Mouse (Mus musculus) heart, embryonic 13.5 days (tissue): ENCODE measurements around the gene Rufy1. TPM values are rescaled to one million over a fixed set of nuclear protein-coding genes. Genes with fewer than 3 reads are reported as not detected.

ENCODE experiments used
- ATAC-seq: fragments of 200-750 bp; cut with Nextera tagmentation; 2 replicates; pipeline ENCODE4 v1.8.0; 2017; ENCODE audit warnings: moderate TSS enrichment; ENCODE audit not compliant: insufficient number of reproducible peaks, low FRiP score, low TSS enrichment; ENCODE audit errors: extremely low read depth
- H3K27ac ChIP-seq: fragments of 300-500 bp; sonication (generic); replicated peaks from 2 replicates; pipeline ENCODE4 v1.5.1; 2015; ENCODE audit warnings: moderate library complexity, mild to moderate bottlenecking, inconsistent platforms
- H3K27me3 ChIP-seq: fragments of 300-500 bp; sonication (generic); replicated peaks from 2 replicates; pipeline ENCODE4 v1.6.1; 2015; ENCODE audit warnings: mild to moderate bottlenecking, inconsistent platforms
- H3K36me3 ChIP-seq: fragments of 300-500 bp; sonication (generic); 2 replicates; pipeline ENCODE4 v1.6.1; 2015; ENCODE audit warnings: mild to moderate bottlenecking, inconsistent platforms
- H3K4me1 ChIP-seq: fragments of 300-500 bp; sonication (generic); 2 replicates; pipeline ENCODE4 v1.6.1; 2015; ENCODE audit warnings: inconsistent platforms
- H3K4me2 ChIP-seq: fragments of 300-500 bp; sonication (generic); 2 replicates; pipeline ENCODE4 v1.6.1; 2015; ENCODE audit warnings: inconsistent platforms, mild to moderate bottlenecking, moderate library complexity
- H3K4me3 ChIP-seq: fragments of 300-500 bp; sonication (generic); 2 replicates; pipeline ENCODE4 v1.5.1; 2015; ENCODE audit warnings: moderate library complexity, mild to moderate bottlenecking, inconsistent platforms
- H3K9ac ChIP-seq: fragments of 300-500 bp; sonication (generic); 2 replicates; pipeline ENCODE4 v1.6.1; 2015; ENCODE audit warnings: inconsistent platforms, mild to moderate bottlenecking, moderate library complexity
- H3K9me3 ChIP-seq: fragments of 300-500 bp; sonication (generic); 2 replicates; pipeline ENCODE4 v1.6.1; 2016; ENCODE audit warnings: inconsistent platforms
- WGBS: fragments of 180-500 bp; shearing (Covaris S2); methylation state at CpG from one replicate; pipeline ENCODE4 v1.1.7; 2015; ENCODE audit warnings: mixed read lengths; 5-methylcytosine and 5-hydroxymethylcytosine counted together
- polyA plus RNA-seq: library from polyadenylated mRNA; unstranded; fragments of >200 nt; fragmentation: Nextera tagmentation; extraction: Ambion mirVana; gene quantifications from 2 replicates; pipeline ENCODE4 v1.2.1, GENCODE M21; 2015

Gene Rufy1
- polyA plus RNA-seq, 1 experiment from 2014 or later, result 19.5 TPM

DNA sequence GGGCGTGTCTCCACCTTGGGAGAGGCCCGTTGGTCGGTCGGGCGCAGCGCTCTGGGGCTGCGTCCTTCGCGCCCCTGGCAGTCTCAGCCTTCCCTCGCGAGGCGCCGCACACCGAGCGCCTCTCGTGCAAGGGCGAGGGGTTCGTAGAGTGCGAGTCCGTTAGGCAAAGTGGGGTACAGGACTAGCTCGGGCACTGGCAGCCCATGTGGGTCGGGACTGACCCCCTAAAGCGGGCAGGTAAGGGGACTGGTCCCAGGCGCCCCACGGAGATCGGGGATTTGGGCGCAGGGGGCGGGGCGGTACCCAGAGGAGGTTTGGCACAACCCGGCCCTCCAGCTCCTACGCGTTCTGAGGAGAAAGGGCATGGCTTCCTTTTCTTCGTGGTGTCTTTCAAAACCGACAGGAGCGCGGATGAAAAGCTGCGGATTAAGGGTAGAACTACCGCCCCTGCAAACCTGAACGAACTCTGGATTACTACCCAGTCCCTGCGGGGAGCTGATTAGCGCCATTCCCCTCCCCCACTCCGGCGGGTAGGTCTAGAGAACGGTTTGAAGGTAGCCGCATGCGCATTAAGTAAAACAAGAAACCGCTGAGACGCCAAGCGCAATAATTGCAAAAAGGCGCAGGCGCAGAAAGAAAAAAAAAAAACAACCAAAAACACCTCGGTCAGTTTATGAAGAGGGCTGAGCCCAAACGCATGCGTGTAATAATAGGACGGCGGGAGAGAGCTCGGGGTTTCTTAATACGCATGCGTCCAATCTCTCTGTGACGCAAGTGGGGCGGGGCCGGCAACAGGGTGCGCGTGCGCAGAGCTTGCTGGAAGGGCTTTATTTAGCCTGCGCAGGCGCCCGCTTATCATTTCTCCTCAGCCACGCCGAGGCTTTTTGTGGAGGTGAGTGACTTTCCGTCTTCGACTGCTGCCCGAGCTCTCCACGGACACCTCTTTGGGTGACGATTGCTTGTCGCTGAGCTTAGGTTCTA, 53.7 kb downstream of the Rufy1 start, which contains the start of gene Hnrnph1:
Gene Hnrnph1, plus strand, starts transcription at position 80 of the 981 bp plus-strand sequence.
- ATAC-seq, result peak; percentile 86
- under 1% methylated on average over 76 of the region's 76 CpGs for WGBS
- Histone ChIP-seq H3K4me3 (peak within 1 kb of the TSS; percentile 97), H3K4me1 (peaks cover 30% of the 10 kb centered on the region), H3K27ac (peak within 1 kb of the TSS; percentile 99), H3K4me2 (peak within 1 kb of the TSS; percentile 94), H3K36me3 (peaks cover 25% of the 10 kb centered on the region), H3K9ac (peak within 1 kb of the TSS; percentile 100), H3K27me3 (no peaks in the 10 kb centered on the region), H3K9me3 (no peaks in the 10 kb centered on the region)

DNA sequence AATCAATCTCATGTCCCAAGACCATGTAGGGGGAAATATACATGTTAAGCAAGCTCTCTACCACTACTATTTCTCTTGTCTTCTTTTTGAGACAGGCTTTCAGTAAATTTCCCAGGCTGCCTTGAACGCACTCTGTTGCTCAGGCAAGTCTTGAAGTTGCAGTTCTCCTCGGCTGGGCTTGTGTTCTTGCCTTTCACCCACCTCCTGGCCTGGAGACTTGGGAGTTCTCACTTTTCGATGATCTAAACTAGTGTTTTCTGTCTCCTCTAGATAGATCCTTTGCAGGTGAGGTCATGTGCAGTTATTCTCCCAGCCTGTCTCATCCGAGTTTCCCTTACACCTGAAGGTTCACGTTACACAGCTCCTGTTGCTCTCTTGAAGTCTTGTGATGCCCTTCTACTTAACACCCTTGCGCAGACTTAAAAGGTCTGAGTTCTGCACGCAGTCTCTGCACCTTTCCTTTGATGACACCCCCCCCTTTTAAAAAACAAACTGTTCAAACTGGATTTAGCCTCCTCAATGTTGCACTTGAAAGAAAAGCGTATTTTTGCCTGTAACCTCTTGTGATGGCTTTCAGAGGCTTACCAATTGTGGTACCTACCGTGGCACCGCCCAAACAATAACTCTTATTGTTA, 54.7 kb downstream of the Rufy1 start:
- Histone ChIP-seq H3K4me3 (peak overlapping the region; percentile 97), H3K27ac (peak overlapping the region; percentile 99), H3K4me2 (peak overlapping the region; percentile 94), H3K4me1 (peaks cover 30% of the 10 kb centered on the region), H3K9ac (peak overlapping the region; percentile 95), H3K36me3 (peaks cover 19% of the 10 kb centered on the region), H3K27me3 (no peaks in the 10 kb centered on the region), H3K9me3 (no peaks in the 10 kb centered on the region)
- no peak for ATAC-seq
- WGBS, result 28% methylated on average over 10 of the region's 10 CpGs

DNA sequence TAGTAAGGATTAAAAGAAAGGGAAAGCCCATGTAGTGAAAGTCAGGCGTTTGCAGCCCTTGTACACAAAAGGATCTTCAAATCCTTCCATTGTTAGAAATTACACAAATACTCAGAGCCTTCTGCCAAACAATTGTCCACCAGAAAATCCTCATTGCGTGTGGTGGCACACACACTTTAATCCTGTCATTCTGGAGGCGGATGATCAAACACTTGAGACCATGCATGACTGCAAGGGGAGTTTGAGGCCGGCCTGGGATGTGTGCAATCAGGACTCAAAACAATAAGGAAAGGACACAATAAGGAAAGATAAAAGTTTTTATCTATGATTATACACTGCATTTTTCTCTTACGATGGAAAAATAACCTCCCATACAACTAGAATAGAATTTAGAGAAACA, 55.5 kb downstream of the Rufy1 start:
- WGBS, result 84% methylated on average over 5 of the region's 5 CpGs
- no peak overlapping the region for H3K4me2 ChIP-seq

DNA sequence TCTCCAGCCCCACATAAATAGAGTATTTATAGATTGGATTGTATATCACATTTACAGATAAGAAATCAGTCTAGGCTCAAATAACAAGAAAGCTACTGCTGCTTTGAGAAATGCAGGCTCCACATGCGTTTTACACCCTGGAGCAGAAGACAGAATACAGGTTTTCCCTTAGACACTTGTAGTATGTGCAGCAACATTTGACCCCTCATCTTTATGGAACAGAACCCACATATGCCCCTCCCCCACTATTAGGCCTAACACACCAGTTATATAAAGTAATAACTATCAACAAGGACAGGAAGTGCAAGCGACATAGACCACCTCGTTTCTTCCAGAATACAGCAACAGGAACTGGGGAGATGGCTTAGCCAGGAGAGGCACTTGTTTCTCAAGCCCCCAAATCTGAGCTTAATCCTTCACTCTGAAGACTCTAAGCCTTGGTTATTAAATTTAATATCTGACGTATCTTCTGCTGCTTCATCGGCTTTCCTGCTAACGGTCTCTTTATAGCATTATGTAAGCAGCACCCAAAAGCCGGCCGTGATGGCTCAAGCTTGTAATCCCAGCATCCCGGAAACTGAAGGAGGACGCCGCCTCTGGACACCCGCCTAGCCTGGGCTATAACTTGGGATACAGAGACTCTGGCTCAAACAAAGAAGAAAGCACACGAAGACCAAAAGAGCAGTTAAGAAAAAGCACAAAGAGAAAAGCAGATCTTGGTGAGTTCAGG, 56.5 kb downstream of the Rufy1 start:
- no peak for ATAC-seq
- Histone ChIP-seq H3K4me2 (no peak overlapping the region), H3K27ac (no peak overlapping the region), H3K4me1 (peaks cover 28% of the 10 kb centered on the region), H3K9me3 (no peaks in the 10 kb centered on the region), H3K4me3 (no peak overlapping the region), H3K27me3 (no peaks in the 10 kb centered on the region), H3K9ac (no peak overlapping the region), H3K36me3 (peaks cover 9% of the 10 kb centered on the region)
- 86% methylated on average over 13 of the region's 13 CpGs for WGBS

More for the DNA sequence above, 55.5 kb downstream of the Rufy1 start:
- no peak overlapping the region for H3K4me3 ChIP-seq
- peaks cover 33% of the 10 kb centered on the region for H3K4me1 ChIP-seq
- no peaks in the 10 kb centered on the region for H3K27me3 ChIP-seq
- ATAC-seq, result no peak
- no peak overlapping the region for H3K9ac ChIP-seq
- H3K9me3 ChIP-seq, result no peaks in the 10 kb centered on the region
- peaks cover 18% of the 10 kb centered on the region for H3K36me3 ChIP-seq
- no peak overlapping the region for H3K27ac ChIP-seq

DNA sequence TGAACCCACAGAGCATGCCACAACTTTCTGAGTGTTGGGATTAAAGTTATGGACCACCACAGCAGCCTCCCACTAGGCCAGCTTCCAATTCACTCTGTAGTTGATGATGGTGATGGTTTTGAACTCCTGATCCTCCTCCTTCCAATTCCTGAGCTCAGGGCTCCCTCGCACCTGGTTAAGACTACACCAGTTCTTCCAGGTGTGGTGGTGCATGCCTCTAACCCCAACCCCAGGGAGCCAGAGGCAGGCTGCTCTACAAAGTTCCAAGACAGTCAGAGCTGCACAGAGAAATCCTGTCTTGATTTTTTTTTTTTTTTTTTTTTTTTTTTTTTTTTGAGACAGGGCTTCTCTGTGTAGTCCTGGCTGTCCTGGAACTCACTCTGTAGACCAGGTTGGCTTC, 57.3 kb downstream of the Rufy1 start:
- H3K9ac ChIP-seq, result no peak overlapping the region
- H3K4me2 ChIP-seq, result no peak overlapping the region
- no peak for ATAC-seq
- H3K9me3 ChIP-seq, result no peaks in the 10 kb centered on the region
- H3K4me1 ChIP-seq, result peaks cover 20% of the 10 kb centered on the region
- H3K36me3 ChIP-seq, result peaks cover under 1% of the 10 kb centered on the region; the same call in 1 of the 2 replicates
- H3K27me3 ChIP-seq, result no peaks in the 10 kb centered on the region
- no peak overlapping the region for H3K27ac ChIP-seq
- H3K4me3 ChIP-seq, result no peak overlapping the region
- WGBS, result 88% methylated on average over 1 of the region's 1 CpGs

GRCm38 (mm10) chr11:50373086-50373485, 57.8 kb downstream of the Rufy1 start:
- no peak overlapping the region for H3K4me3 ChIP-seq
- no peaks in the 10 kb centered on the region for H3K27me3 ChIP-seq
- no peak for ATAC-seq
- H3K36me3 ChIP-seq, result no peaks in the 10 kb centered on the region
- H3K4me2 ChIP-seq, result no peak overlapping the region
- no peak overlapping the region for H3K27ac ChIP-seq
- H3K4me1 ChIP-seq, result peaks cover 20% of the 10 kb centered on the region
- H3K9me3 ChIP-seq, result no peaks in the 10 kb centered on the region
- H3K9ac ChIP-seq, result no peak overlapping the region

DNA sequence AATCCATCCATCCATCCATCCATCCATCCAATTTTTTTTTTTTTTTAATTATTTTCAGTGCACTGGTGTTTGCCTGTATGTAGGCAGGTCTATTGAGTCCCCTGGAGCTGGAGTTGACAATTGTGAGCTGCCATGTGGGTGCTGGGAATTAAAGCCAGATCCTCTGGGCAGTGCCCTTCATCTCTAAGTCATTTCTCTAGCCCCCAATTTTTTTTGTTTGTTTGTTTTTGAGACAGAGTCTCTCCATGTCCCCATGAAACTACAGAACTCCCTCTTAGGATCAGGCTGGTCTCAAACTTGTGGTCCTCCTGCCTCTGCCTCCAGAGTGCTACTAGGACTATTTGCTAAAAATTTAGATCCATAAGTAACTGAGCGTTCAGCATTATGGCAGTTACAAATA, 59.0 kb downstream of the Rufy1 start:
- peaks cover 20% of the 10 kb centered on the region for H3K4me1 ChIP-seq
- H3K36me3 ChIP-seq, result no peaks in the 10 kb centered on the region
- H3K27me3 ChIP-seq, result no peaks in the 10 kb centered on the region
- peak overlapping the region; percentile 54; the same call in 1 of the 2 replicates for H3K4me3 ChIP-seq
- H3K9me3 ChIP-seq, result no peaks in the 10 kb centered on the region
- 93% methylated on average over 1 of the region's 1 CpGs for WGBS
- peak overlapping the region; percentile 74 for H3K4me2 ChIP-seq
- ATAC-seq, result no peak
- no peak overlapping the region for H3K27ac ChIP-seq
- peak overlapping the region; percentile 84 for H3K9ac ChIP-seq

DNA sequence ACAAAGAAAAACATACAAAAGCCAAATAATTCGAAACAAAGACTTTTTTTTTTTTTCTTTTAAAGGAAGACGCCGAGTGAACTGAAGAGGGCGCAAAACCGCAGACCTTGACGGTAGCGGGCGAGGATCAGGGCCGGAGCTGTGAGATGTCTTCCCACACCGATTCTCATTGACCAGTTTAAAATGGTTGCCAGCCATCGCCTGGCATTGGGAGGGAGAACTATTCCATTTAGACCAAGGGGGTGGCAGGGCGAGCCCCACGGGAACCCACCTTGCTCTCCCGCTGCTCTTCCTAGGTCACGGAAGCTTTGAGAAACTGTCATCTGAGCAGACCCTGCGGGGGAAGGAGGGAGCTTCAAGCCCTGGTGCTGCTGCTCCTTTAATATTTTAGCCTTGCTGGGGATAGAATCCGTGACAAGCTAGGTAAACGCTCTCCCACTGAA, 59.5 kb downstream of the Rufy1 start:
- peak overlapping the region; percentile 74 for H3K4me2 ChIP-seq
- peaks cover 17% of the 10 kb centered on the region for H3K4me1 ChIP-seq
- H3K36me3 ChIP-seq, result no peaks in the 10 kb centered on the region
- H3K4me3 ChIP-seq, result peak overlapping the region; percentile 54
- ATAC-seq, result no peak
- 0 out of 2 replicates have a peak overlapping the region, but pooled peaks have one; percentile 13 for H3K27ac ChIP-seq
- H3K27me3 ChIP-seq, result peaks cover under 1% of the 10 kb centered on the region; the same call in 1 of the 2 replicates
- no peaks in the 10 kb centered on the region for H3K9me3 ChIP-seq
- whole genome bisulfite sequencing, result 2% methylated on average over 18 of the region's 18 CpGs
- peak overlapping the region; percentile 84 for H3K9ac ChIP-seq

DNA sequence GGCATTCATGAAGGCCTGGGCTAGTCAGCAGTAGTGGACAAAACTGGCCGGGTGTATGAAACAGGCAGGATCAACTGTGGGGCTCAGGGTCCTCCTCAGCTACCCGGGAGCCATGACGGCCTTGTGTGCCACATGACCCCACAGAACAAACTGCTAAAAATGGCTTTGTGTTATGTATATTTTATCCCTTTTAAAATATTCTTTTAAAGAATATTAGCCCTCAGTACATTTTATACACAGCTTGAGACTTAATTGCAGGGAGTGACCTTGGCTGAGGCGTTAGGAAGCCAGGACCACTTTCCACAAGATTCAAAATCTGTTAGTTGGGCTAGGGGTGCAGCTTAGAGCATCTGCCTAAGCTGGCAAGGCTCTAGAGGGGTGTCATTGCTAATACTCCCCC, 60.0 kb downstream of the Rufy1 start:
- no peaks in the 10 kb centered on the region for H3K36me3 ChIP-seq
- WGBS, result 52% methylated on average over 4 of the region's 4 CpGs
- H3K4me2 ChIP-seq, result peak overlapping the region; percentile 74
- peaks cover 5% of the 10 kb centered on the region; the same call in 1 of the 2 replicates for H3K27me3 ChIP-seq
- H3K4me3 ChIP-seq, result peak overlapping the region; percentile 54; the same call in 1 of the 2 replicates
- H3K4me1 ChIP-seq, result peaks cover 12% of the 10 kb centered on the region
- peak overlapping the region; percentile 84 for H3K9ac ChIP-seq
- no peaks in the 10 kb centered on the region for H3K9me3 ChIP-seq
- H3K27ac ChIP-seq, result no peak overlapping the region
- ATAC-seq, result no peak

- no peak for ATAC-seq
- Histone ChIP-seq H3K4me2 (no peak overlapping the region), H3K9ac (no peak overlapping the region), H3K36me3 (no peaks in the 10 kb centered on the region), H3K27me3 (peaks cover 10% of the 10 kb centered on the region), H3K4me1 (peaks cover 9% of the 10 kb centered on the region), H3K4me3 (no peak overlapping the region), H3K27ac (no peak overlapping the region), H3K9me3 (no peaks in the 10 kb centered on the region)
- WGBS, result 79% methylated on average over 5 of the region's 5 CpGs
Measured at GRCm38 (mm10) chr11:50369360-50369911, 61.5 kb downstream of the Rufy1 start.
